Mouse (Mus musculus) forebrain, embryonic 12.5 days (tissue): ENCODE data around the gene Arhgef12. TPM values are rescaled to one million over a fixed set of nuclear protein-coding genes. Genes with fewer than 3 reads are reported as not detected.
A peak's percentile ranks its signal among the peaks of the same experiment; 100 is the strongest.
"Not testable (repeated sequence)": the region's sequence is repeated elsewhere in the genome, so short reads cannot be mapped to it uniquely, and the experiment has no call there.

Source experiments
- ATAC-seq: fragments of 200-750 bp; cut with Nextera tagmentation; 2 replicates; pipeline ENCODE4 v1.8.0; 2017; ENCODE audit warnings: moderate TSS enrichment; ENCODE audit not compliant: low FRiP score
- H3K27ac ChIP-seq: fragments of 300-500 bp; sonication (generic); 2 replicates; pipeline ENCODE4 v1.5.1; 2016; ENCODE audit warnings: mild to moderate bottlenecking
- H3K27me3 ChIP-seq: fragments of 300-500 bp; sonication (generic); 2 replicates; pipeline ENCODE4 v1.6.1; 2016; ENCODE audit warnings: mild to moderate bottlenecking
- H3K36me3 ChIP-seq: fragments of 300-500 bp; sonication (generic); replicated peaks from 2 replicates; pipeline ENCODE4 v1.6.1; 2016; ENCODE audit warnings: mild to moderate bottlenecking
- H3K4me1 ChIP-seq: fragments of 300-500 bp; sonication (generic); 2 replicates; pipeline ENCODE4 v1.6.1; 2016
- H3K4me2 ChIP-seq: fragments of 300-500 bp; sonication (generic); 2 replicates; pipeline ENCODE4 v1.6.1; 2016; ENCODE audit warnings: mild to moderate bottlenecking, moderate library complexity
- H3K4me3 ChIP-seq: fragments of 300-500 bp; sonication (generic); replicated peaks from 2 replicates; pipeline ENCODE4 v1.5.1; 2016; ENCODE audit warnings: mild to moderate bottlenecking
- H3K9ac ChIP-seq: fragments of 300-500 bp; sonication (generic); 2 replicates; pipeline ENCODE4 v1.6.1; 2016; ENCODE audit warnings: mild to moderate bottlenecking
- H3K9me3 ChIP-seq: fragments of 300-500 bp; sonication (generic); 2 replicates; pipeline ENCODE4 v1.6.1; 2016
- WGBS: fragments of 180-500 bp; shearing (Covaris S2); methylation state at CpG from one replicate; pipeline ENCODE4 v1.1.7; 2016; 5-methylcytosine and 5-hydroxymethylcytosine counted together
- polyA plus RNA-seq: library from polyadenylated mRNA; unstranded; fragments of >200 nt; fragmentation: Nextera tagmentation; extraction: Ambion mirVana; gene quantifications from 2 replicates; pipeline ENCODE4 v1.2.1, GENCODE M21; 2016

The Arhgef12 gene
- polyA plus RNA-seq, 1 experiment from 2014 or later: 17.8 TPM

DNA sequence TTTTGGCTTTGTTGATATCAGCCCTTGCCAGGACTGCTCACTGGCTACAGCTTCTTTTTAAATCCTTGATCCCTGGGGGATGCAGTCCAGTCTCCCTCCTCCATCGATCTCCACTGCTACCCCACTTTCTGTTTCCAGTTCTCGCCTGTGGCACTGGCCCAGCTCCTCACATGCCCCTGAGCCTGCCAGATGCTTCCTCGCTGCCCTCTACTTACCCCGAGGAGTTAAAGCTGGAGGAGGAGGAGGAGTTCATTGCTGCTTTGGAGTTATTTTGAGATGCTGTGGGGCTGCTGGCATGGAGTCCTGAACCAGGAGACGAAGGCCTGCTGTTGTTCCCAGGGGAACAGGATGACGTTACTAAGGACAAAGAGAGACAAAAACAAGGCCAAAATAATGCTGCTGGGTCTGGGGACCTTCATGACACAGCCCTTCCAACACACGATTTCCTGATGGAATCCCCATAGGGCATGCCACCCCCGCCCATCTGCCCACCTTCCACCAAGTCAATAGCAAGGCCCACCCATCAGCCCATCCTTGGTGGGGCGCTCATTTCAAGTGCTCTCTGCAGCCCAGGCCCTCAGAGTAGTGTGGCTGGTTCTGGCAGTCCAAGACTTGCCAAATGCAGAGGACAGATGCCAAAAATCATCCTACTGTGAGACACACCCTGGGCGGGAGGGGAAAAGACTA, 20.2 kb upstream of the Arhgef12 start:
- Histone ChIP-seq H3K4me3 (no peak overlapping the region), H3K9ac (no peak overlapping the region), H3K27me3 (no peaks in the 10 kb centered on the region), H3K27ac (no peak overlapping the region), H3K4me2 (no peak overlapping the region), H3K36me3 (no peaks in the 10 kb centered on the region), H3K4me1 (no peaks in the 10 kb centered on the region), H3K9me3 (no peaks in the 10 kb centered on the region)
- ATAC-seq: no peak
- WGBS: 77% methylated on average over 10 of the region's 10 CpGs

DNA sequence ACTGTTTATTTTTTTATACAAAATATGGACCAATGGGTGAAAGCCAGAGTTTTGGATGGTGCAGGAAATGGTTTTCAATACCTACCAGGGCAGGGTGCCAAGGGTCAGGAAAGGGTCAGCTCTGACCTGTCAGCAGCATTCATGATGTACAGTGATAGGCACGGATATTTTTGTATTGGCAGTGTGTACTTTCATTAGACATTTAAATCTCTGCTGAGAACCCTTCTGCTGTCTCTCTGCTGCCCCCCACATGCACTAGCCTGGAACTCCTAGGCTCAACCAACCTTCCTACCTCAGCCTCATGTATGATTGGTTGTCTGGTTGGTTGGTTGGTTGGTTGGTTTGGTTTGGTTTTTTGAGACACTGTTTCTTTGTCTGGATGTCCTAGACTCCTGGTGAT, 15.3 kb upstream of the Arhgef12 start:
- 52% methylated on average over 1 of the region's 1 CpGs for WGBS
- Histone ChIP-seq H3K27me3 (no peaks in the 10 kb centered on the region), H3K4me1 (no peaks in the 10 kb centered on the region), H3K9me3 (no peaks in the 10 kb centered on the region), H3K4me3 (no peak overlapping the region), H3K9ac (no peak overlapping the region), H3K27ac (no peak overlapping the region), H3K4me2 (no peak overlapping the region), H3K36me3 (no peaks in the 10 kb centered on the region)
- no peak for ATAC-seq

DNA sequence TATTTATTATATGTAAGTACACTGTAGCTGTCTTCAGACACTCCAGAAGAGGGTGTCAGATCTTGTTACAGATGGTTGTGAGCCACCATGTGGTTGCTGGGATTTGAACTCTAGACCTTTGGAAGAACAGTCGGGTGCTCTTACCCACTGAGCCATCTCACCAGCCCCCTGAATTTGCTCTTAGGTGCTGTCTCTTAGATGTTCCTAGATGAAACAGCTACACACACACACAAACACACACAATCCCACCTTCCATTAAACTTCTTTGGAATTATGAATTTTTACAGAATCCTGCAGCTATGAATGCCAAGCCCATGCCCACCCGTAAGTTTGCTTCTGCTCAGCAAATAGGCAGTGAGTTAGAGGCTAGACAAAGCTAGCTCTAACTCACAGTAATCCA, 14.9 kb upstream of the Arhgef12 start:
- not testable (repeated sequence) for H3K27ac ChIP-seq, H3K4me2 ChIP-seq, H3K36me3 ChIP-seq, H3K9me3 ChIP-seq, H3K4me1 ChIP-seq, H3K27me3 ChIP-seq, H3K4me3 ChIP-seq, ATAC-seq, H3K9ac ChIP-seq
- 92% methylated on average over 2 of the region's 2 CpGs for WGBS

DNA sequence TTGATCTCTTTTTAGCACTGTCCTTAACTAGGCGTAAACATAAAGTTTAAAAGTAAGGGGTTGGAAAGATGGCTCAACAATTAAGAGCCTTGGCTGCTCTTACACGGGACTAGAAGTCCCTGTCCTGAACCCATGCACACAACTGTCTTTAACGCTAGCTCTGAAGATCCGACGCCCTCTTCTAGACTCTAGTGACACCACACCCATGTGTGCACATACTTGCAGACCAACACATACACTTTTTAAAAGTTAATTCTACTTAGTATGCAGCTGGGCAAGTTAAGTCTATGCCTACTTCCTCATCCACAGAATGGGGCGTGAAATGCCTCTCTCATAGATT, 9.9 kb upstream of the Arhgef12 start:
- no peaks in the 10 kb centered on the region for H3K27me3 ChIP-seq
- no peaks in the 10 kb centered on the region for H3K36me3 ChIP-seq
- WGBS: 86% methylated on average over 6 of the region's 6 CpGs
- 0 out of 2 replicates have a peak, but pooled peaks have one; percentile 9 for ATAC-seq
- no peak overlapping the region for H3K27ac ChIP-seq
- H3K4me3 ChIP-seq: no peak overlapping the region
- 0 out of 2 replicates have a peak overlapping the region, but pooled peaks have one; percentile 87 for H3K9ac ChIP-seq
- peak overlapping the region; percentile 84; the same call in 1 of the 2 replicates for H3K4me2 ChIP-seq
- H3K9me3 ChIP-seq: no peaks in the 10 kb centered on the region
- H3K4me1 ChIP-seq: peaks cover 8% of the 10 kb centered on the region

DNA sequence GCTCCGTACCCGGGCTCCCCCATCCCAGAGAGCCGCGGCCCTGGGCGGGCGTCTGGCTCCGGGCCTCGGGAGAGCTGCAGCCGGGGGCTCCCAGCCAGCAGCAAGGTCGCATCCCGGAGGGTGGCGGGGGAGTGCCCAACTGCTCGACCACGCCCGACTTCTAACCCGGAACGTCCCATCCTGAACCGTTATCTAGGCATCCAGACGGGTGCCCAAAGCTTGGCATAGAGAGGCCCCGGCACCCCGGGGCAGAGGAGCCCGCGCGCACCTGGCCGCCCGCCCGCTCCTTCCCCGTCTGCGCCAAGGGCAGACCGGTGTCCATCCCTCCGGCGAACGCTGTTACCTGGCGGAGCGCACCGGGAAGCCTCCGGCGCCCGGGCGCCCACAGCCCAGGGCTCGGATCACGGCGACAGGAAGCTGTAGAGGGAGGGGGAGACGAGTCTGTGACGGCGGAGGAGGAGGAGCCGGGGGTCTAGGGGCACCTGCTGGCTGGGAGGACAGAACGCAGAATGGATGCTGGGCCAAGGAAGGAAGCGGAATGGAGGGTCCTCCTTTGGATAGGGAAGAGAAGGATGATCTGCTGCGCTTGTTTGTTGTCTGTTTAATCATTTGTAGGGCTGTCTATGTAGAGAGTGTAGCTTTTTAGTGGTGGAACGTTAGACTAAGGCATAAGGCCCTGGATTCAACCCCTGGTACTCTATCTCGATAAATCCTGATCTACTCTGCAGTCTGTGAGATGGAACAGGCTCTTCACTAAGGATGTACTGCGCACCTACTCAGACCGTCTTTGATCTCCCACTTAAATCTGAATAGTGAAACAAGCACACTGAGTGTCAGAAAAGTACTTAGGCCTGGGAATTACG, 9.3 kb upstream of the Arhgef12 start, which contains the start of gene Tmem136:
TSS of gene Tmem136 (minus strand) at position 437 of the 863 bp plus-strand sequence.
- Histone ChIP-seq H3K4me3 (peak within 1 kb of the TSS; percentile 90), H3K9me3 (no peaks in the 10 kb centered on the region), H3K27ac (no peak within 1 kb of the TSS), H3K36me3 (peaks cover 6% of the 10 kb centered on the region), H3K27me3 (no peaks in the 10 kb centered on the region), H3K9ac (peak within 1 kb of the TSS; percentile 87), H3K4me1 (peaks cover 8% of the 10 kb centered on the region), H3K4me2 (peak within 1 kb of the TSS; percentile 84)
- peak; percentile 96 for ATAC-seq
- WGBS: 3% methylated on average over 55 of the region's 55 CpGs

DNA sequence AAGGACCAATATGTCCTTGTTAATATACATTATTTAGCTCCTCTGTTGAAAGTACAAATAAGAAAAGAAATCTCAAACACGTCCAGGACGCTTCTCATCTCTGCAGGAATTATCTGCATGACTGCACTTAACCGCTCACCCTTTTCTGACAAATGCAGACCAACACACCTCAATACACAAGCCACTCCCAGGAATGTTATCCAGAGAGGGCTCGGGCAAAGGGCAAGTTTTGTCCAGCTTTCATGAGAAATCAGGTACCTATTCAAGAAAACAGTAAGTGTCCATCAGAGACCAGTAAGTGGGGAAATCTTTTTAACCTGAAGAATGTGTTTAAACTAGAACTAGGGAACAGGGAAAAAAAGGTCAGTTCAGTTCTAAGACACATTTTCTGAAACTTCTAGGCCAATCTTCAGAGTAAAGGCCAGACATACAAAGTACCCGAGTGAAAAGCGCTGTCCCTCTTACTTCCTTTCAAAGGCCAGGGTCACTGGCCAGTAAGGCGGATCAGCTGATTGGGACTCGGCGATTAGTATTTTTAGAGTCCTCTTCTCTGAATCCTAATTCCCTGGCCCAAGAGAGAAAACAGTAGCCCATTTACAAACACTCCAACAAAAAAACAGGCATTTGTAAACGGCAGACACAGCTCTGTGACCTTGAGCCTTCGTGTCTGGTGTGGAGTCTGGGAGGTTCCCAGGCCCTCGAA, 8.5 kb upstream of the Arhgef12 start:
- no peak for ATAC-seq
- H3K27ac ChIP-seq: no peak overlapping the region
- no peaks in the 10 kb centered on the region for H3K9me3 ChIP-seq

DNA sequence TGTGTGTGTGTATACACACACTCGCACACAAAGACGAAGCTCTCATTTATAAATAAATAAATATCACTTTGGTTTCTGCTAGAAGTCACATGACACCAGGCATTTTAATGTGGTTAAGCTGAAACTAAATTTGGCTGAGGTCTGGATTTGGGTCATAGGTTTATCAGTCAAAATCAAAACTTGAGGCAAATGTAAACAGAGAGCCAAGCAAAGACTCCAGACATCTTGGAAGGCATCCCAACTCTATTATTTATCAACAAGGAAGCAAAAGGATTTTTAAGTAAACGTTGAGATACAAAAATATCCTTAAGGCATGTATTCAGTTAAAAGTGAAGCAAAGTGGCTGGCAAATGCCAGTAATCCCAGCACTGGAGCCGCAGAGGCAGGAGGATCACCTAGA, 7.8 kb upstream of the Arhgef12 start:
- ATAC-seq: no peak
- Histone ChIP-seq H3K4me2 (no peak overlapping the region), H3K27ac (no peak overlapping the region), H3K4me1 (peaks cover 8% of the 10 kb centered on the region), H3K4me3 (no peak overlapping the region), H3K9ac (no peak overlapping the region), H3K9me3 (no peaks in the 10 kb centered on the region), H3K27me3 (no peaks in the 10 kb centered on the region), H3K36me3 (peaks cover 21% of the 10 kb centered on the region)
- 97% methylated on average over 4 of the region's 4 CpGs for WGBS

More for the DNA sequence above, 8.5 kb upstream of the Arhgef12 start:
- WGBS: 7% methylated on average over 12 of the region's 12 CpGs
- Histone ChIP-seq H3K36me3 (peaks cover 14% of the 10 kb centered on the region), H3K4me3 (peak overlapping the region; percentile 90), H3K27me3 (no peaks in the 10 kb centered on the region), H3K9ac (peak overlapping the region; percentile 87), H3K4me1 (peaks cover 8% of the 10 kb centered on the region), H3K4me2 (peak overlapping the region; percentile 84)

DNA sequence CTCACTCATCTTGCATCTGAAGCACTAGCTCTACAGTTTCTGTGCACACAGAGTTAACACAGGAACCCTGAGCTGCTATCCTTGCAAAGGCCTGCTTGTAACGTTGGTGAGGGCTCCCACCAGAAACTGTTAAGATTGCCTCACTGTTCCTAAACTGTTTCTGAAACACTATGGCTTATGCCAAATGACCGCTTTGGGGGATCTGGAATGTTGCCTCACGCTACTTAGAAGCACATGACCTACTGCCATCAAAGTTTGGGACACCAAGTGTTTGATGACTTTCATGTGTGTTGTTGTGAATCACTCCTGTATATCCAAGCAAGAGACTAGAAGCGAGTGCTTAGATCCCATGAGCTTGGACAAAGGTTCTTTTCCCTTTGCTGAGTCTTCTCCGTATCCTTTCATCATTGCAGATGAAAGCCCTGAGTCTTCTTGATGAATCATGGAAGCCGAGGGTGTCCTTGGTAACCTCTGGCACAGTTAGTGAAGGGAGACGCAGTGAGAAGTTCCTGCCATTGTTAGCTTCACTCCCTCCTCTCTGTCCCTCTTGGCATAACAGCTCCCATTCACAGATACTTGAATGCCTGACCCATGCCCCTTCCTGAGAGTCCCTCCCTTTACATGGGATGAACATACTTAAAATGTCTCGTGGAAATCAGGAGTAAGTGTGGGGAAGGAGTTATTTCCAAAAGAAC, 3.4 kb upstream of the Arhgef12 start:
- Histone ChIP-seq H3K27me3 (no peaks in the 10 kb centered on the region), H3K4me2 (no peak overlapping the region), H3K36me3 (peaks cover 21% of the 10 kb centered on the region), H3K27ac (no peak overlapping the region), H3K4me1 (peaks cover 10% of the 10 kb centered on the region), H3K9me3 (no peaks in the 10 kb centered on the region), H3K9ac (no peak overlapping the region), H3K4me3 (no peak overlapping the region)
- no peak for ATAC-seq
- 88% methylated on average over 8 of the region's 8 CpGs for WGBS

DNA sequence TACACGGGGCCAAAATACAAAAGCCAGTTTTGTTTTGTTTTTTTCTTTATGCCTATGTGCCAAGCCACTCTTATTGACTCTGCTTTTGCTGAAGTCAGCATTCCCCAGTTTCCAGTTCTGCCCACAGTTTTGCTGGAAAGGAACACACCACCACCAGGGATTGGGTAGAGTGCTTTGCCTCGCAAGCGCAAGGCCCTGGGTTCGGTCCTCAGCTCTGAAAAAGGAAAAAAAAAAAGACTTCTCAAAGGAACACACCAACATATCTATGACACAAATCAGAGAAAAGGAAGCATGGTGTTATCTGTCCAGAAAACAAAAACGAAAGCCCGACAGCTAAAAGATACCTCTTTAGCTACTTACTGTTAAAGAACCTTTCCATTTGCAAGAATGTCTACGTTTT, 2.1 kb upstream of the Arhgef12 start:
- Histone ChIP-seq H3K4me2 (no peak overlapping the region), H3K4me1 (peaks cover 12% of the 10 kb centered on the region), H3K36me3 (peaks cover 21% of the 10 kb centered on the region), H3K9ac (no peak overlapping the region), H3K9me3 (no peaks in the 10 kb centered on the region), H3K4me3 (no peak overlapping the region), H3K27ac (no peak overlapping the region), H3K27me3 (no peaks in the 10 kb centered on the region)
- ATAC-seq: no peak
- WGBS: 87% methylated on average over 7 of the region's 7 CpGs

DNA sequence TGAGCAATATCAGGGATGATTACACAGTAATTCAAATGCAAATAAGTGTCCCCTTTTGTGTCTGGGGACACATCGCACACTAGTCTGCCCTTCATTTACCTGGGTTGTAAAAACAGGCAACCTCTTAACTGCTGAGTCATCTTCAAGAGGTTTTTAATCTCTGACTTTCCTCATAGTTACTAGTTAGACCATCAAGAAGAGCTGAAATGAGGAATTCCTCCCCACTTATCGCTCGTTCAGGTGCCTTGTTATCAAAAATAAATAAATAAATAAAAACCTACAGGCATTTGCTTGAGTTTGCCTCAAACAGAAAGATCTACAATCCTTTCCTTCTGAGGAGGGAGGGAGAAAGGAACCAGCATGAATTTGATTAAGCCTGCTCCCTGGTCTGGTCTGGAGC, 1.7 kb upstream of the Arhgef12 start:
- Histone ChIP-seq H3K9ac (no peak overlapping the region), H3K9me3 (no peaks in the 10 kb centered on the region), H3K27ac (no peak overlapping the region), H3K4me1 (peaks cover 15% of the 10 kb centered on the region), H3K36me3 (peaks cover 21% of the 10 kb centered on the region), H3K4me2 (no peak overlapping the region), H3K27me3 (no peaks in the 10 kb centered on the region), H3K4me3 (no peak overlapping the region)
- no peak for ATAC-seq
- WGBS: 88% methylated on average over 3 of the region's 3 CpGs

DNA sequence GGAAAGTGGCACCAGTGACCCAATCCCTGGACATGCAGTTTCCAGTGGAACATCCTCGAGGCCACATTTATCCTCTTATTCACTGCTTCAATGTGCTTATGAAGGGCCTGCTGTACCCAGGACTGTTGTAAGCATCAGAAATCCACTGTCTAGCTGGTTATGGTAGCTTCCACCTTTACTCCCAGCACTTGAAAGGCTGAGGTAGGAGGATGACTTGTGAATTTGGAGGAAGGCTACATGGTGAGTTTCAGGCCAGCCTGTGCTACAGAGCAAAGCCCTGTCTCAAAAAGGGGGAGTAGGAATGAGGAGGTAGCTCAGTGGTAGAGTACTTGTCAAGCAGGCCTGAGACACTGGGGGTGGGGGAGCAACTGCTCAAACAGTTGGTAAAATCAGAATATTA, 1.0 kb upstream of the Arhgef12 start:
- no peak for ATAC-seq
- no peaks in the 10 kb centered on the region for H3K9me3 ChIP-seq
- H3K36me3 ChIP-seq: peaks cover 21% of the 10 kb centered on the region
- WGBS: 68% methylated on average over 1 of the region's 1 CpGs
- H3K4me2 ChIP-seq: no peak overlapping the region
- H3K4me1 ChIP-seq: peaks cover 21% of the 10 kb centered on the region
- H3K4me3 ChIP-seq: no peak overlapping the region
- no peak overlapping the region for H3K9ac ChIP-seq
- no peak overlapping the region for H3K27ac ChIP-seq
- no peaks in the 10 kb centered on the region for H3K27me3 ChIP-seq

DNA sequence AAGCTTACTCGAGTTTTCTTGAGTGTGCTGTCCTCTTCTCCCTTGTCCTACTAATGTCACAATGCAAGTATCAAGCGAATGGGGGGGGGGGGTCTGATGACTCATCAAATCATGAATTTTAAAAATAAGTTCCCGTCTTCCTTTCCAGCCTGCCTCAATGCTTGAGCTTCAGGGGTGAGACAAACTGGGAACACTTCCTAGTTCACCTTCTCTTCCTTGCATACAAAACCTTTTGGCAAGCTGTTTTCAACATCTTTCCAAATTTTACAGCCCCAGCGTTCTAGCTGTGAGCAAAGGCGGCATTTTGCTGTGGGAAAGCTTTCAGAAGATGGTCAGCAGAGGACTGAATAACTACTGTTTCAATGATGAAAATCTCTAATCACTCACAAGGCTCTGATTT, 516 bp upstream of the Arhgef12 start:
- no peaks in the 10 kb centered on the region for H3K27me3 ChIP-seq
- peaks cover 26% of the 10 kb centered on the region for H3K4me1 ChIP-seq
- no peak for ATAC-seq
- WGBS: 71% methylated on average over 5 of the region's 5 CpGs
- H3K27ac ChIP-seq: no peak overlapping the region
- no peak overlapping the region for H3K9ac ChIP-seq
- H3K4me2 ChIP-seq: no peak overlapping the region
- H3K36me3 ChIP-seq: peaks cover 21% of the 10 kb centered on the region
- H3K4me3 ChIP-seq: no peak overlapping the region
- no peaks in the 10 kb centered on the region for H3K9me3 ChIP-seq
